Mouse (Mus musculus) kidney, embryonic 14.5 days (tissue): Measurements from ENCODE around the gene Fam43a. TPM values are rescaled to one million over a fixed set of nuclear protein-coding genes. Genes with fewer than 3 reads are reported as not detected.

ENCODE experiments used
- ATAC-seq: fragments of 200-750 bp; cut with Nextera tagmentation; 2 replicates; pipeline ENCODE4 v1.8.0; 2017; ENCODE audit warnings: moderate number of reproducible peaks, mild to moderate bottlenecking, moderate TSS enrichment, moderate library complexity; ENCODE audit not compliant: low FRiP score, low TSS enrichment
- H3K27ac ChIP-seq: fragments of 300-500 bp; sonication (generic); 2 replicates; pipeline ENCODE4 v1.5.1; 2014; ENCODE audit warnings: low read depth, mild to moderate bottlenecking, low read length, moderate library complexity, mixed read lengths
- H3K27me3 ChIP-seq: fragments of 300-500 bp; sonication (generic); 2 replicates; pipeline ENCODE4 v1.6.1; 2014; ENCODE audit warnings: mild to moderate bottlenecking, low read length; ENCODE audit not compliant: control insufficient read depth, insufficient read depth
- H3K36me3 ChIP-seq: fragments of 300-500 bp; sonication (generic); 2 replicates; pipeline ENCODE4 v1.6.1; 2014; ENCODE audit warnings: low read length, mixed read lengths; ENCODE audit not compliant: control insufficient read depth, insufficient read depth
- H3K4me1 ChIP-seq: fragments of 300-500 bp; sonication (generic); 2 replicates; pipeline ENCODE4 v1.6.1; 2014; ENCODE audit warnings: low read length, mixed read lengths; ENCODE audit not compliant: control insufficient read depth, insufficient read depth
- H3K4me2 ChIP-seq: fragments of 300-500 bp; sonication (generic); replicated peaks from 2 replicates; pipeline ENCODE4 v1.6.1; 2014; ENCODE audit warnings: low read depth, mild to moderate bottlenecking, low read length
- H3K4me3 ChIP-seq: fragments of 300-500 bp; sonication (generic); 2 replicates; pipeline ENCODE4 v1.5.1; 2014; ENCODE audit warnings: mild to moderate bottlenecking, low read length
- H3K9ac ChIP-seq: fragments of 300-500 bp; sonication (generic); 2 replicates; pipeline ENCODE4 v1.6.1; 2014; ENCODE audit warnings: low read depth, mild to moderate bottlenecking, low read length, moderate library complexity
- H3K9me3 ChIP-seq: fragments of 300-500 bp; sonication (generic); 2 replicates; pipeline ENCODE4 v1.6.1; 2016; ENCODE audit warnings: low read length; ENCODE audit not compliant: control insufficient read depth
- WGBS: fragments of 180-500 bp; shearing (Covaris S2); extraction: QIAGEN DNeasy Blood & Tissue Kit; methylation state at CpG from one replicate; pipeline ENCODE4 v1.1.7; 2014; 5-methylcytosine and 5-hydroxymethylcytosine counted together
- polyA plus RNA-seq: library from polyadenylated mRNA; unstranded; fragments of >200 nt; fragmentation: Nextera tagmentation; extraction: Ambion mirVana; gene quantifications from 2 replicates; pipeline ENCODE4 v1.2.1, GENCODE M21; 2014

The Fam43a gene
- polyA plus RNA-seq, 1 experiment from 2014 or later, result 9.2 TPM

- H3K36me3 ChIP-seq, result peaks cover 85% of the 10 kb centered on the region
- H3K4me1 ChIP-seq, result no peaks in the 10 kb centered on the region
- H3K9me3 ChIP-seq, result no peaks in the 10 kb centered on the region
- ATAC-seq, result no peak
- H3K4me2 ChIP-seq, result no peak overlapping the region
- H3K9ac ChIP-seq, result no peak overlapping the region
- no peak overlapping the region for H3K27ac ChIP-seq
- H3K27me3 ChIP-seq, result no peaks in the 10 kb centered on the region
- 93% methylated on average over 4 of the region's 4 CpGs for WGBS
- H3K4me3 ChIP-seq, result no peak overlapping the region
Measured at GRCm38 (mm10) chr16:30570173-30570572, 29.4 kb upstream of the Fam43a start.

GRCm38 (mm10) chr16:30571378-30571777 lies 28.1 kb upstream of the Fam43a start:
- H3K4me1 ChIP-seq, result no peaks in the 10 kb centered on the region
- ATAC-seq, result no peak
- H3K9me3 ChIP-seq, result no peaks in the 10 kb centered on the region
- no peaks in the 10 kb centered on the region for H3K27me3 ChIP-seq
- no peak overlapping the region for H3K9ac ChIP-seq
- H3K27ac ChIP-seq, result no peak overlapping the region
- no peak overlapping the region for H3K4me3 ChIP-seq
- 96% methylated on average over 5 of the region's 5 CpGs for WGBS
- no peak overlapping the region for H3K4me2 ChIP-seq
- peaks cover 88% of the 10 kb centered on the region for H3K36me3 ChIP-seq

GRCm38 (mm10) chr16:30572239-30572638 lies 27.3 kb upstream of the Fam43a start:
- ATAC-seq, result no peak
- no peak overlapping the region for H3K9ac ChIP-seq
- no peak overlapping the region for H3K4me3 ChIP-seq
- H3K27ac ChIP-seq, result no peak overlapping the region
- no peak overlapping the region for H3K4me2 ChIP-seq
- H3K9me3 ChIP-seq, result no peaks in the 10 kb centered on the region
- WGBS, result 66% methylated on average over 4 of the region's 4 CpGs
- peaks cover 88% of the 10 kb centered on the region for H3K36me3 ChIP-seq
- H3K4me1 ChIP-seq, result no peaks in the 10 kb centered on the region
- no peaks in the 10 kb centered on the region for H3K27me3 ChIP-seq

- H3K36me3 ChIP-seq, result peaks cover 90% of the 10 kb centered on the region
- H3K27me3 ChIP-seq, result no peaks in the 10 kb centered on the region
- H3K9ac ChIP-seq, result no peak overlapping the region
- no peak overlapping the region for H3K27ac ChIP-seq
- ATAC-seq, result no peak
- WGBS, result 88% methylated on average over 7 of the region's 7 CpGs
- H3K4me1 ChIP-seq, result no peaks in the 10 kb centered on the region
- no peaks in the 10 kb centered on the region for H3K9me3 ChIP-seq
- no peak overlapping the region for H3K4me2 ChIP-seq
- H3K4me3 ChIP-seq, result no peak overlapping the region
Measured at GRCm38 (mm10) chr16:30575815-30576214, 23.7 kb upstream of the Fam43a start.

- no peak overlapping the region for H3K27ac ChIP-seq
- no peak overlapping the region for H3K4me3 ChIP-seq
- H3K27me3 ChIP-seq, result no peaks in the 10 kb centered on the region
- ATAC-seq, result no peak
- peaks cover 90% of the 10 kb centered on the region for H3K36me3 ChIP-seq
- H3K4me2 ChIP-seq, result no peak overlapping the region
- WGBS, result 89% methylated on average over 1 of the region's 1 CpGs
- no peaks in the 10 kb centered on the region for H3K4me1 ChIP-seq
- no peak overlapping the region for H3K9ac ChIP-seq
- H3K9me3 ChIP-seq, result no peaks in the 10 kb centered on the region
Measured at GRCm38 (mm10) chr16:30576392-30576791, 23.1 kb upstream of the Fam43a start.

GRCm38 (mm10) chr16:30580765-30581164 lies 18.8 kb upstream of the Fam43a start:
- Histone ChIP-seq H3K9ac (no peak overlapping the region), H3K4me1 (no peaks in the 10 kb centered on the region), H3K27me3 (no peaks in the 10 kb centered on the region), H3K4me2 (no peak overlapping the region), H3K36me3 (peaks cover 97% of the 10 kb centered on the region), H3K9me3 (no peaks in the 10 kb centered on the region), H3K27ac (no peak overlapping the region), H3K4me3 (no peak overlapping the region)
- 86% methylated on average over 5 of the region's 5 CpGs for WGBS
- ATAC-seq, result no peak

GRCm38 (mm10) chr16:30586935-30587493 lies 12.5 kb upstream of the Fam43a start:
- 2% methylated on average over 19 of the region's 19 CpGs for whole genome bisulfite sequencing
- Histone ChIP-seq H3K9ac (peak overlapping the region; percentile 86), H3K4me1 (peaks cover 4% of the 10 kb centered on the region; the same call in 1 of the 2 replicates), H3K36me3 (peaks cover 36% of the 10 kb centered on the region), H3K4me2 (peak overlapping the region; percentile 79), H3K27ac (0 out of 2 replicates have a peak overlapping the region, but pooled peaks have one; percentile 71), H3K27me3 (no peaks in the 10 kb centered on the region), H3K4me3 (peak overlapping the region; percentile 97), H3K9me3 (no peaks in the 10 kb centered on the region)
- peak; percentile 20; the same call in 1 of the 2 replicates for ATAC-seq

- H3K27ac ChIP-seq, result peak within 1 kb of the TSS; percentile 71; the same call in 1 of the 2 replicates
- H3K36me3 ChIP-seq, result peaks cover 29% of the 10 kb centered on the region
- WGBS, result 4% methylated on average over 35 of the region's 35 CpGs
- peaks cover 4% of the 10 kb centered on the region; the same call in 1 of the 2 replicates for H3K4me1 ChIP-seq
- no peaks in the 10 kb centered on the region for H3K9me3 ChIP-seq
- peak; percentile 92 for ATAC-seq
- H3K4me2 ChIP-seq, result peak within 1 kb of the TSS; percentile 79
- peak within 1 kb of the TSS; percentile 97 for H3K4me3 ChIP-seq
- no peaks in the 10 kb centered on the region for H3K27me3 ChIP-seq
- peak within 1 kb of the TSS; percentile 86 for H3K9ac ChIP-seq
Measured at GRCm38 (mm10) chr16:30587494-30588327, 11.8 kb upstream of the Fam43a start, which contains the start of gene Lsg1. Gene Lsg1, minus strand, starts transcription at chr16:30587592.
